Mouse (Mus musculus) frontal cortex, adult (tissue): ENCODE measurements around the gene Olfr384.
"Not testable (repeated sequence)": the region's sequence is repeated elsewhere in the genome, so short reads cannot be mapped to it uniquely, and the experiment has no call there.

ENCODE experiments used
- ATAC-seq: cut with Nextera tagmentation; 2 replicates; pipeline ENCODE4 v1.9.2; 2017; ENCODE audit warnings: mild to moderate bottlenecking, moderate library complexity, mixed read lengths; ENCODE audit not compliant: low TSS enrichment

Gene Olfr384

GRCm38 (mm10) chr11:73598294-73598693 is at the start of gene Olfr384:
TSS of gene Olfr384 (plus strand) at chr11:73598594.
- ATAC-seq = no peak

- ATAC-seq = no peak
Measured at GRCm38 (mm10) chr11:73579871-73580270, 18.5 kb upstream of the Olfr384 start.

GRCm38 (mm10) chr11:73583188-73583587 is 15.2 kb upstream of the Olfr384 start:
- ATAC-seq = not testable (repeated sequence)

- ATAC-seq = no peak
Measured at GRCm38 (mm10) chr11:73592908-73593307, 5.5 kb upstream of the Olfr384 start, which contains the start of gene Olfr385. TSS of gene Olfr385 (minus strand) at chr11:73593008.
